Comparison of ENCODE assay signal across 8 mouse cellular contexts in genomic region chr9:41805491-41806288, GRCm38 (mm10).
DNase-seq lines count a peak whose midpoint lies in the region; ATAC-seq lines count a peak whose summit lies in the region.

No protein-coding gene starts in this region.

- intact Hi-C loops in gastrocnemius, postnatal 14 days (cut with DNase I; ENCODE audit: low total_unique reads) = no loop called here

- H3K27me3 ChIP-seq in forebrain, embryonic 14.5 days (replicated peaks; ENCODE audit: control insufficient read depth, insufficient read depth, low read length) = no peaks in the 10 kb centered on the region
- no peaks in the 10 kb centered on the region for H3K27me3 ChIP-seq in limb, embryonic 15.5 days

- peak overlapping the region; percentile 56 for H3K27ac ChIP-seq in forebrain, embryonic 14.5 days (ENCODE audit: low read depth, low read length)
- H3K27ac ChIP-seq in limb, embryonic 15.5 days = peak overlapping the region; percentile 85

- H3K36me3 ChIP-seq in forebrain, embryonic 14.5 days (ENCODE audit: control insufficient read depth, insufficient read depth, low read length) = no peaks in the 10 kb centered on the region
- H3K36me3 ChIP-seq in limb, embryonic 15.5 days = no peaks in the 10 kb centered on the region

- H3K9ac ChIP-seq in forebrain, embryonic 14.5 days (ENCODE audit: low read length) = peak overlapping the region; percentile 40; the same call in 1 of the 2 replicates
- no peak overlapping the region for H3K9ac ChIP-seq in limb, embryonic 15.5 days

- peak; percentile 7 for DNase-seq in gastrocnemius, adult 18-20 months (ENCODE audit: low spot score)
- no peak for DNase-seq in gastrocnemius, postnatal 14 days
- peak; percentile 51 for DNase-seq in 3134 (ENCODE audit: extremely low read depth, insufficient read length, low spot score)
- peak; percentile 75 for DNase-seq in forebrain, embryonic 14.5 days (ENCODE audit: low spot score)
- DNase-seq in adrenal gland, postnatal 36 days = no peak
- DNase-seq in urinary bladder, adult 2 months (ENCODE audit: low spot score) = no peak
- no peak for DNase-seq in left cerebral cortex, adult 18-20 months (ENCODE audit: low spot score in 2 of 2)

- H3K4me1 ChIP-seq in forebrain, embryonic 14.5 days (ENCODE audit: control insufficient read depth, insufficient read depth, low read length) = peaks cover 24% of the 10 kb centered on the region
- H3K4me1 ChIP-seq in limb, embryonic 15.5 days = peaks cover 34% of the 10 kb centered on the region

- H3K4me2 ChIP-seq in forebrain, embryonic 14.5 days (ENCODE audit: low read length) = peak overlapping the region; percentile 41
- H3K4me2 ChIP-seq in limb, embryonic 15.5 days = peak overlapping the region; percentile 22; the same call in 1 of the 2 replicates

- H3K9me3 ChIP-seq in forebrain, embryonic 14.5 days (replicated peaks; ENCODE audit: control insufficient read depth, low read length) = no peaks in the 10 kb centered on the region
- H3K9me3 ChIP-seq in limb, embryonic 15.5 days = no peaks in the 10 kb centered on the region

- 10% methylated on average over 15 of the region's 15 CpGs for WGBS in forebrain, embryonic 14.5 days
- 16% methylated on average over 15 of the region's 15 CpGs for WGBS in limb, embryonic 15.5 days

- H3K4me3 ChIP-seq in forebrain, embryonic 14.5 days (ENCODE audit: low read depth, low read length) = no peak overlapping the region
- 0 out of 2 replicates have a peak overlapping the region, but pooled peaks have one; percentile 3 for H3K4me3 ChIP-seq in limb, embryonic 15.5 days

- ATAC-seq in forebrain, embryonic 14.5 days = peak; percentile 81
- peak; percentile 84; the same call in 1 of the 2 replicates for ATAC-seq in limb, embryonic 15.5 days (ENCODE audit: insufficient number of reproducible peaks, low FRiP score, low TSS enrichment, low read depth)

Comparison
In these comparisons a context has a peak if more than half of its experiments do, and no peak if none do; other contexts are left out.
1. DNase-seq: peak in gastrocnemius, adult 18-20 months (single experiment), 3134 (single experiment) and forebrain, embryonic 14.5 days (single experiment); none in gastrocnemius, postnatal 14 days (single experiment), adrenal gland, postnatal 36 days (0 of 2), urinary bladder, adult 2 months (single experiment) and left cerebral cortex, adult 18-20 months (0 of 2).